23 mouse cellular contexts compared by ENCODE assay signal in genomic region chr2:68426977-68427577, GRCm38 (mm10). TPM values are rescaled to one million over a fixed set of nuclear protein-coding genes. Genes with fewer than 3 reads are reported as not detected.
DNase-seq lines count a peak whose midpoint lies in the region; ATAC-seq and TF ChIP-seq lines count a peak whose summit lies in the region.
"Had no signal": no experiment of that assay in that cellular context is flagged by ENCODE, and none has a peak within 500 bp of the region (broad histone marks: within the 10 kb centered on the region; RNA-seq: fewer than 3 reads in every experiment).

No protein-coding gene starts in this region.

- no peak overlapping the region for H3K9ac ChIP-seq in heart, postnatal 0 days (replicated peaks; ENCODE audit: low read depth, low read length)
- no peak overlapping the region for H3K9ac ChIP-seq in kidney, postnatal 0 days (ENCODE audit: low read depth, low read length)
- H3K9ac ChIP-seq: forebrain, embryonic 13.5 days; forebrain, postnatal 0 days; heart, embryonic 12.5 days; hindbrain, embryonic 15.5 days had no signal

- ATAC-seq in heart, postnatal 0 days (ENCODE audit: insufficient read depth, low read depth): no peak
- ATAC-seq in kidney, postnatal 0 days (replicated peaks; ENCODE audit: low FRiP score, low read depth): peak; percentile 20; the same call in 1 of the 2 replicates
- peak; percentile 56 for ATAC-seq in Patski
- ATAC-seq: CD4-positive, CD25-positive, alpha-beta regulatory T cell, adult 4 months; forebrain, embryonic 13.5 days; forebrain, postnatal 0 days; inflammation-experienced regulatory T-cells, adult 6 months had no signal

- no peaks in the 10 kb centered on the region for H3K9me3 ChIP-seq in heart, postnatal 0 days (replicated peaks; ENCODE audit: control insufficient read depth, low read length)
- no peaks in the 10 kb centered on the region for H3K9me3 ChIP-seq in kidney, postnatal 0 days (replicated peaks; ENCODE audit: low read length)
- H3K9me3 ChIP-seq: embryonic facial prominence, embryonic 10.5 days; forebrain, embryonic 13.5 days; heart, embryonic 12.5 days; hindbrain, embryonic 10.5 days; hindbrain, embryonic 15.5 days had no signal

- no peak for TF ChIP-seq CTCF in heart, postnatal 0 days (IDR thresholded peaks at IDR 0.05; ENCODE audit: low read depth)
- no peak for TF ChIP-seq CTCF in kidney, postnatal 0 days (IDR thresholded peaks at IDR 0.05; ENCODE audit: low read depth)
- TF ChIP-seq CTCF in Patski (IDR thresholded peaks at IDR 0.05): no peak

- no peaks in the 10 kb centered on the region for H3K27me3 ChIP-seq in heart, postnatal 0 days (ENCODE audit: control insufficient read depth, insufficient read depth, low read length)
- no peaks in the 10 kb centered on the region for H3K27me3 ChIP-seq in kidney, postnatal 0 days (ENCODE audit: insufficient read depth, low read length)
- H3K27me3 ChIP-seq in Patski: no peaks in the 10 kb centered on the region
- H3K27me3 ChIP-seq: forebrain, embryonic 13.5 days; heart, embryonic 12.5 days; hindbrain, embryonic 15.5 days had no signal

- 43% methylated on average over 5 of the region's 5 CpGs for WGBS in heart, postnatal 0 days
- 46% methylated on average over 5 of the region's 5 CpGs for WGBS in kidney, postnatal 0 days

- POLR2A ChIA-PET in Patski (lab: Charles Lee): interaction anchor here (1.0 kb wide), 1 partner anchor 41 kb away, joined by 3 read pairs; no protein-coding TSS in a partner anchor

- in situ Hi-C loops in Patski (cut with MboI; ENCODE audit: low pct_unique_long_range_greater_than_20kb): no loop called here

- no peak overlapping the region for H3K4me3 ChIP-seq in heart, postnatal 0 days (ENCODE audit: low read depth, low read length)
- no peak overlapping the region for H3K4me3 ChIP-seq in kidney, postnatal 0 days (replicated peaks; ENCODE audit: low read depth, low read length)
- H3K4me3 ChIP-seq: embryonic facial prominence, embryonic 10.5 days; forebrain, embryonic 13.5 days; heart, adult 2 months; heart, embryonic 12.5 days; hindbrain, embryonic 10.5 days; hindbrain, embryonic 15.5 days had no signal

- CTCF ChIA-PET in Patski (lab: Charles Lee): interaction anchor here (0.6 kb wide), 1 partner anchor 18 kb away, joined by 4 read pairs; no protein-coding TSS in a partner anchor

- H3K36me3 ChIP-seq in heart, postnatal 0 days (replicated peaks; ENCODE audit: control insufficient read depth, insufficient read depth, low read length): peaks cover 21% of the 10 kb centered on the region
- no peaks in the 10 kb centered on the region for H3K36me3 ChIP-seq in kidney, postnatal 0 days (ENCODE audit: insufficient read depth, low read length)
- H3K36me3 ChIP-seq: embryonic facial prominence, embryonic 10.5 days; G1E; hindbrain, embryonic 15.5 days had no signal

- intact Hi-C loops in heart, postnatal 25 days (cut with DNase I): no loop called here

- TF ChIP-seq EP300 in heart, postnatal 0 days (IDR thresholded peaks at IDR 0.05; ENCODE audit: low read depth): no peak

- no peak overlapping the region for H3K4me2 ChIP-seq in heart, postnatal 0 days (ENCODE audit: low read depth, low read length)
- no peak overlapping the region for H3K4me2 ChIP-seq in kidney, postnatal 0 days (ENCODE audit: low read length)
- H3K4me2 ChIP-seq: forebrain, embryonic 13.5 days; heart, embryonic 12.5 days; hindbrain, embryonic 15.5 days had no signal

- H3K27ac ChIP-seq in heart, postnatal 0 days (ENCODE audit: low read depth): 0 out of 2 replicates have a peak overlapping the region, but pooled peaks have one; percentile 20
- H3K27ac ChIP-seq in kidney, postnatal 0 days: no peak overlapping the region
- H3K27ac ChIP-seq: embryonic facial prominence, embryonic 10.5 days; forebrain, embryonic 13.5 days; heart, adult 2 months; hindbrain, embryonic 10.5 days; hindbrain, embryonic 15.5 days had no signal

- H3K4me1 ChIP-seq in heart, postnatal 0 days (ENCODE audit: control insufficient read depth, insufficient read depth): peaks cover 49% of the 10 kb centered on the region
- no peaks in the 10 kb centered on the region for H3K4me1 ChIP-seq in kidney, postnatal 0 days (replicated peaks; ENCODE audit: insufficient read depth, low read length)
- H3K4me1 ChIP-seq: forebrain, embryonic 13.5 days had no signal

- DNase-seq in cerebellum, postnatal 14 days: peak; percentile 23 to 26
- DNase-seq in cerebellum, postnatal 4 days (ENCODE audit: low spot score in 2 of 2): no peak
- no peak for DNase-seq in heart, postnatal 0 days (ENCODE audit: low spot score)
- no peak for DNase-seq in heart, postnatal 25 days (ENCODE audit: low spot score)
- DNase-seq in kidney, postnatal 0 days (ENCODE audit: low spot score): no peak
- DNase-seq in kidney, postnatal 4 days: no peak
- no peak for DNase-seq in Patski (ENCODE audit: low read depth, low spot score)
- DNase-seq in layer of hippocampus, postnatal 25 days (ENCODE audit: extremely low spot score in 1 of 2, low spot score in 1 of 2): no peak
- DNase-seq: adrenal gland, postnatal 10 days; B cell, adult 2 months; cerebellum, adult 11-12 months; cerebellum, adult 9-10 months; forebrain, postnatal 0 days; heart, adult 2 months; heart, postnatal 10 days had no signal

RNA-seq across cellular contexts. Expression of gene Stk39, which starts 45.0 kb away (rescaled TPM):
- 81.8 and 84.5 TPM in 2 replicates for total RNA-seq in heart, postnatal 0 days (2014; rRNA removed; ENCODE audit: low replicate concordance)
- 83.9 and 93.2 TPM in 2 replicates for polyA plus RNA-seq in heart, postnatal 0 days (2015; fragmentation: Nextera tagmentation; extraction: Ambion mirVana)
- total RNA-seq in heart, postnatal 25 days (2021): 10 to 100 TPM; 81.3 to 83.2 TPM
- 26.7 and 29.0 TPM in 2 replicates for polyA plus RNA-seq in kidney, postnatal 0 days (2015; fragmentation: Nextera tagmentation; extraction: Ambion mirVana)
- 53.1 TPM for polyA plus RNA-seq in Patski (2021)
- 10 to 100 TPM; 57.8 to 62.4 TPM for total RNA-seq in layer of hippocampus, postnatal 25 days (2021)
- polyA plus RNA-seq: G1E had no signal

Comparison
In these comparisons a context has a peak if more than half of its experiments do, and no peak if none do; other contexts are left out.
1. DNase-seq: peak in cerebellum, postnatal 14 days (2 of 2); none in cerebellum, postnatal 4 days (0 of 2), heart, postnatal 0 days (single experiment), heart, postnatal 25 days (single experiment), kidney, postnatal 0 days (single experiment), kidney, postnatal 4 days (0 of 2), Patski (single experiment) and layer of hippocampus, postnatal 25 days (0 of 2).